Comparison of ENCODE assay signal across 23 mouse cellular contexts in genomic region chr14:75779913-75780312, GRCm38 (mm10).
"Had no signal": no experiment of that assay in that cellular context is flagged by ENCODE, and none has a peak within 500 bp of the region (broad histone marks: within the 10 kb centered on the region; RNA-seq: fewer than 3 reads in every experiment).

No protein-coding gene starts in this region.

- H3K4me3 ChIP-seq: heart, adult 2 months; heart, embryonic 13.5 days; heart, embryonic 15.5 days; hindbrain, embryonic 13.5 days; hindbrain, embryonic 15.5 days; limb, embryonic 13.5 days; limb, embryonic 15.5 days; liver, embryonic 12.5 days had no signal

- H3K27ac ChIP-seq: heart, adult 2 months; heart, embryonic 13.5 days; heart, embryonic 15.5 days; hindbrain, embryonic 13.5 days; hindbrain, embryonic 15.5 days; hindbrain, postnatal 0 days; limb, embryonic 13.5 days; limb, embryonic 15.5 days; liver, embryonic 12.5 days; liver, embryonic 14.5 days had no signal

- DNase-seq: forebrain, postnatal 0 days; gastrocnemius, postnatal 14 days; gastrocnemius, postnatal 36 days; heart, adult 11 months; heart, adult 2 months; heart, postnatal 14 days; heart, postnatal 36 days; kidney, adult 8-10 months; layer of hippocampus, adult 9-11 months; layer of hippocampus, postnatal 36 days; left cerebral cortex, postnatal 4 days; lung, adult 18-20 months had no signal

- H3K4me2 ChIP-seq: heart, embryonic 11.5 days; heart, embryonic 13.5 days; heart, embryonic 15.5 days; hindbrain, embryonic 13.5 days; hindbrain, embryonic 15.5 days; limb, embryonic 13.5 days; limb, embryonic 15.5 days; liver, embryonic 12.5 days had no signal

- H3K4me1 ChIP-seq: heart, embryonic 13.5 days; heart, embryonic 15.5 days; hindbrain, embryonic 13.5 days; hindbrain, embryonic 15.5 days; limb, embryonic 13.5 days; limb, embryonic 15.5 days had no signal

- H3K36me3 ChIP-seq: hindbrain, embryonic 15.5 days; limb, embryonic 15.5 days had no signal

- ATAC-seq: forebrain, postnatal 0 days; hindbrain, postnatal 0 days; intestine, embryonic 16.5 days; liver, embryonic 12.5 days had no signal

- H3K27me3 ChIP-seq: heart, embryonic 13.5 days; heart, embryonic 15.5 days; hindbrain, embryonic 13.5 days; hindbrain, embryonic 15.5 days; limb, embryonic 13.5 days; limb, embryonic 15.5 days; liver, embryonic 12.5 days had no signal

- H3K9ac ChIP-seq: forebrain, postnatal 0 days; heart, embryonic 15.5 days; hindbrain, embryonic 13.5 days; hindbrain, embryonic 15.5 days; limb, embryonic 13.5 days; limb, embryonic 15.5 days; liver, embryonic 12.5 days; liver, embryonic 14.5 days had no signal

- H3K9me3 ChIP-seq: heart, embryonic 13.5 days; heart, embryonic 15.5 days; hindbrain, embryonic 13.5 days; hindbrain, embryonic 15.5 days; limb, embryonic 13.5 days; limb, embryonic 15.5 days; liver, embryonic 12.5 days had no signal
